Mouse (Mus musculus) erythroblast, embryonic 14.5 days (primary cell): ENCODE data around the gene Tnfaip8l3.

Experiments
- GATA1 ChIP-seq: IDR thresholded peaks from 2 replicates; pipeline ENCODE4 v1.6.1; 2012; ENCODE audit warnings: low read length, inconsistent platforms, mixed read lengths
- TAL1 ChIP-seq: IDR thresholded peaks from 3 replicates; pipeline ENCODE4 v1.6.1; 2012; ENCODE audit warnings: low read length, inconsistent platforms, mixed read lengths

GRCm38 (mm10) chr9:53990921-53991320 lies 77.3 kb downstream of the Tnfaip8l3 start:
- TF ChIP-seq GATA1 (no peak), TAL1 (no peak)
